Mouse (Mus musculus) liver, embryonic 16.5 days (tissue): Measurements from ENCODE around the gene Ankmy1. TPM values are rescaled to one million over a fixed set of nuclear protein-coding genes. Genes with fewer than 3 reads are reported as not detected.

ENCODE experiments used
- ATAC-seq: fragments of 200-750 bp; cut with Nextera tagmentation; 2 replicates; pipeline ENCODE4 v1.8.0; 2017; ENCODE audit warnings: low read depth, mild to moderate bottlenecking, moderate number of reproducible peaks, moderate library complexity
- H3K27ac ChIP-seq: fragments of 300-500 bp; sonication (generic); 2 replicates; pipeline ENCODE4 v1.5.1; 2014; ENCODE audit warnings: mild to moderate bottlenecking, low read length
- H3K27me3 ChIP-seq: fragments of 300-500 bp; sonication (generic); 2 replicates; pipeline ENCODE4 v1.6.1; 2014; ENCODE audit warnings: low read depth, low read length, mixed read lengths; ENCODE audit not compliant: control insufficient read depth, insufficient read depth
- H3K36me3 ChIP-seq: fragments of 300-500 bp; sonication (generic); 2 replicates; pipeline ENCODE4 v1.6.1; 2014; ENCODE audit warnings: mild to moderate bottlenecking; ENCODE audit not compliant: control insufficient read depth, insufficient read depth
- H3K4me1 ChIP-seq: fragments of 300-500 bp; sonication (generic); 2 replicates; pipeline ENCODE4 v1.6.1; 2014; ENCODE audit warnings: low read depth, low read length, mixed read lengths; ENCODE audit not compliant: control insufficient read depth
- H3K4me2 ChIP-seq: fragments of 300-500 bp; sonication (generic); 2 replicates; pipeline ENCODE4 v1.6.1; 2014; ENCODE audit warnings: low read depth, low read length, mixed read lengths
- H3K4me3 ChIP-seq: fragments of 300-500 bp; sonication (generic); 2 replicates; pipeline ENCODE4 v1.5.1; 2014; ENCODE audit warnings: low read depth, mild to moderate bottlenecking, low read length
- H3K9ac ChIP-seq: fragments of 300-500 bp; sonication (generic); 2 replicates; pipeline ENCODE4 v1.6.1; 2014; ENCODE audit warnings: low read depth, low read length
- H3K9me3 ChIP-seq: fragments of 300-500 bp; sonication (generic); replicated peaks from 2 replicates; pipeline ENCODE4 v1.6.1; 2016; ENCODE audit warnings: low read length; ENCODE audit not compliant: control insufficient read depth
- WGBS: fragments of 180-500 bp; shearing (Covaris S2); extraction: QIAGEN DNeasy Blood & Tissue Kit; methylation state at CpG from one replicate; pipeline ENCODE4 v1.1.7; 2014; ENCODE audit not compliant: insufficient replicate concordance; 5-methylcytosine and 5-hydroxymethylcytosine counted together
- polyA plus RNA-seq: library from polyadenylated mRNA; unstranded; fragments of >200 nt; fragmentation: Nextera tagmentation; extraction: Ambion mirVana; gene quantifications from 2 replicates; pipeline ENCODE4 v1.2.1, GENCODE M21; 2015

Gene Ankmy1
- polyA plus RNA-seq, 1 experiment from 2014 or later: not detected

GRCm38 (mm10) chr1:92840231-92840890 is 62.3 kb downstream of the Ankmy1 start:
- H3K27me3 ChIP-seq: no peaks in the 10 kb centered on the region
- no peaks in the 10 kb centered on the region for H3K9me3 ChIP-seq
- no peak overlapping the region for H3K4me3 ChIP-seq
- no peak overlapping the region for H3K4me2 ChIP-seq
- H3K4me1 ChIP-seq: no peaks in the 10 kb centered on the region
- H3K36me3 ChIP-seq: no peaks in the 10 kb centered on the region
- no peak overlapping the region for H3K27ac ChIP-seq
- H3K9ac ChIP-seq: no peak overlapping the region
- no peak for ATAC-seq
- WGBS: 66% methylated on average over 8 of the region's 8 CpGs

GRCm38 (mm10) chr1:92839211-92839610 is 63.5 kb downstream of the Ankmy1 start:
- Histone ChIP-seq H3K9ac (no peak overlapping the region), H3K4me2 (no peak overlapping the region), H3K4me1 (no peaks in the 10 kb centered on the region), H3K4me3 (no peak overlapping the region), H3K27me3 (no peaks in the 10 kb centered on the region), H3K36me3 (no peaks in the 10 kb centered on the region), H3K27ac (no peak overlapping the region), H3K9me3 (no peaks in the 10 kb centered on the region)
- no peak for ATAC-seq
- 52% methylated on average over 7 of the region's 7 CpGs for WGBS

GRCm38 (mm10) chr1:92837931-92838833 is 64.5 kb downstream of the Ankmy1 start:
- H3K4me1 ChIP-seq: no peaks in the 10 kb centered on the region
- H3K4me3 ChIP-seq: no peak overlapping the region
- 58% methylated on average over 14 of the region's 14 CpGs for WGBS
- no peak overlapping the region for H3K9ac ChIP-seq
- H3K27me3 ChIP-seq: peaks cover 7% of the 10 kb centered on the region
- no peak for ATAC-seq
- H3K4me2 ChIP-seq: no peak overlapping the region
- H3K27ac ChIP-seq: no peak overlapping the region
- H3K36me3 ChIP-seq: no peaks in the 10 kb centered on the region
- H3K9me3 ChIP-seq: no peaks in the 10 kb centered on the region

- Histone ChIP-seq H3K4me3 (no peak overlapping the region), H3K27ac (no peak overlapping the region), H3K27me3 (peaks cover 41% of the 10 kb centered on the region), H3K9me3 (no peaks in the 10 kb centered on the region), H3K36me3 (no peaks in the 10 kb centered on the region), H3K4me2 (no peak overlapping the region), H3K4me1 (peaks cover 4% of the 10 kb centered on the region), H3K9ac (no peak overlapping the region)
- 38% methylated on average over 7 of the region's 7 CpGs for WGBS
- ATAC-seq: no peak
These were observed 68.6 kb downstream of the Ankmy1 start for GRCm38 (mm10) chr1:92833987-92834706.

- WGBS: 3% methylated on average over 61 of the region's 62 CpGs
- Histone ChIP-seq H3K4me2 (peak overlapping the region; percentile 77), H3K4me3 (peak overlapping the region; percentile 59), H3K9me3 (no peaks in the 10 kb centered on the region), H3K9ac (peak overlapping the region; percentile 51), H3K27me3 (peaks cover 41% of the 10 kb centered on the region), H3K27ac (no peak overlapping the region), H3K4me1 (peaks cover 4% of the 10 kb centered on the region), H3K36me3 (no peaks in the 10 kb centered on the region)
- no peak for ATAC-seq
These were observed 70.4 kb downstream of the Ankmy1 start for GRCm38 (mm10) chr1:92832011-92833010.

GRCm38 (mm10) chr1:92831188-92832001 is 71.3 kb downstream of the Ankmy1 start, which contains the start of gene Gpc1:
Gene Gpc1 (plus strand): TSS chr1:92831645.
- Histone ChIP-seq H3K9ac (peak within 1 kb of the TSS; percentile 51), H3K4me2 (peak within 1 kb of the TSS; percentile 77), H3K9me3 (no peaks in the 10 kb centered on the region), H3K4me3 (peak within 1 kb of the TSS; percentile 59), H3K27me3 (peaks cover 41% of the 10 kb centered on the region), H3K27ac (no peak within 1 kb of the TSS), H3K4me1 (peaks cover 4% of the 10 kb centered on the region), H3K36me3 (no peaks in the 10 kb centered on the region)
- under 1% methylated on average over 56 of the region's 99 CpGs for whole genome bisulfite sequencing
- ATAC-seq: peak; percentile 74

- Histone ChIP-seq H3K27ac (no peak overlapping the region), H3K4me1 (peaks cover 4% of the 10 kb centered on the region), H3K4me2 (peak overlapping the region; percentile 77), H3K36me3 (no peaks in the 10 kb centered on the region), H3K27me3 (peaks cover 41% of the 10 kb centered on the region), H3K9me3 (no peaks in the 10 kb centered on the region), H3K9ac (no peak overlapping the region), H3K4me3 (peak overlapping the region; percentile 59; the same call in 1 of the 2 replicates)
- WGBS: 9% methylated on average over 13 of the region's 13 CpGs
- no peak for ATAC-seq
These were observed 72.0 kb downstream of the Ankmy1 start for GRCm38 (mm10) chr1:92830626-92831187.
